Mouse (Mus musculus): Measurements from ENCODE around the gene Sart1.
"Not testable (repeated sequence)": the region's sequence is repeated elsewhere in the genome, so short reads cannot be mapped to it uniquely, and the experiment has no call there.

The Sart1 gene

DNA sequence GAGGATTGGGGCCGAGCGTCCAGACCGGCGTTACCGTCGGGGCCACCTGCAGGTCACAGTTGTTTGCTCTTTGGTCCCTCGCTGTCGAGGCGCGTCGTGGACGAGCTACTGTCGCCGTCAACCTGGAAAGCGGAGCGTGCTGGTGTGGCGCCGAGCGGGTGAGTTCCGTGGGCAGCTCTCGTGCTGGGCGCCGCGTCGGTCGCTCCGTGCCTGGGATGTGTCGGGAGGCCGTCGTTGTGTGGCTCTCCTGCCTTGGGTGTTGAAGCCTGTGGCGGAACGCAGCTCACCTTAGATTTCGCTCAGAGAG, 21.5 kb downstream of the Sart1 start, which contains the start of gene Banf1:
Gene Banf1, minus strand, starts transcription at position 116 of the 307 bp plus-strand sequence.
- DNase-seq, result no peak

DNA sequence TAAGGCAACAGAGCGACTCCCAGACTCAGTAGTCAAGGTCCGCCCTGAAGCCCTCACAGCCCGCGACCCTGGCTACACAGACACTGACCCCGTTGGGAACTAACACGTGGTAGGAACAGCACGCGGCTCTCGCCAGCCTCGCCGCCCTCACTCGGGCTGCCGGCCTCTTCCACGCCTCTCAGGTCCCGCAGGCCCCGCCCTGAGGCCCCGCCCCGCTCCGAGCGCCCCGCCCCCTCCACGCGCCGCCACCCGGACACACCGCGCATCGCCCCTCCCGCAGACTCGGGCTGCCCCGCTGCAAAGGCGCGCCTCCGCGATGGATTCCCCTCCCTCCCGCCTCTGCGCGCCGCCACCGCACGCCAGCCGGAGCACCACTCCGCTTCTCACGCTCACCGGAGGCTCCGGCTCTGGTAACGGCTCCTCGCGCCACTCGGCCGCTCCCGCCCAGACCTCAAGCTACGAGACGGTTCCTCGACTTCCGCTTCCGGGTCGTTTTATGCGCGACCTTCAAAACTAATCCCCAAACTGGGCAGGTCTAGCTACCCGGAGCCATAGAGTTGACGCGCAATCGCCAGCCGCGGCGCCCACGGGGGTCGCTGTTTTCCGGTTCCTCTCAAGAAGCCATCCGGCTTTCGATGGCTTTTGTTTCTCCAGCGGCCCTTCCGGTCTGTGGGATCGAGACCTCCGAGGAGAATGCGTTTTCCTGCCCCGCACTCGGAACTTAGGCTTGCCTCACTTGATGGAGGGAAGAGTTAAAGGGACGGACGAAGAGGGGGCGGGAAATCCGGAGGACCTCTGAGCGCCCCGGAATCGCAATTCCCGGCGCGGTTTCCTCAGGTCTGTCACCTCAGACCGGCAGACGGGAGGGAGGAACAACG, 22.1 kb downstream of the Sart1 start, which contains the start of gene Eif1ad:
Gene Eif1ad, plus strand, starts transcription at position 567 of the 878 bp plus-strand sequence.
- DNase-seq, result peak; percentile 93

DNA sequence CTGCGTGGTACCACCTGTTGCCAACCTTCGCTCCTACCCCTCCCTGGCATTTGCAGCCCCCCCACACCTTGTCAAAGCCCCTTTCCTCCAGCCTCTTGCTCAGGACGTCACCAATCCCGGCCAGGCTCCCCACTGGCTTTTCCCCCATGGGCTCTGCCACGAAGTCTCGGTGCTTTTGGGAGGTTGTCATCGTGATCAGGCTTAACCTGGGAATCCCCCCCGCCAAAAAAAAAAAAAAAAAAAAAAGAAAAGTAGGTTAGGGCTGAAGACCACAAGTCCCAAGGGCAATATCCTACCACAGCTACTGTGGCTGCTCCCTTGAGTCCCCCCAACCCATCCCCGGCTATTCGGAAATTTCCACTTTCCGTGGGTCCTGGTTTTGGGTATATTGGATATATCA, 22.8 kb downstream of the Sart1 start:
- DNase-seq, result peak; percentile 18

- no peak for DNase-seq
Observed at GRCm38 (mm10) chr19:5364124-5364523, 24.4 kb downstream of the Sart1 start.

- no peak for DNase-seq
Observed at GRCm38 (mm10) chr19:5362186-5362585, 26.3 kb downstream of the Sart1 start.

- DNase-seq, result no peak
Observed at GRCm38 (mm10) chr19:5356080-5356479, 32.4 kb downstream of the Sart1 start.

DNA sequence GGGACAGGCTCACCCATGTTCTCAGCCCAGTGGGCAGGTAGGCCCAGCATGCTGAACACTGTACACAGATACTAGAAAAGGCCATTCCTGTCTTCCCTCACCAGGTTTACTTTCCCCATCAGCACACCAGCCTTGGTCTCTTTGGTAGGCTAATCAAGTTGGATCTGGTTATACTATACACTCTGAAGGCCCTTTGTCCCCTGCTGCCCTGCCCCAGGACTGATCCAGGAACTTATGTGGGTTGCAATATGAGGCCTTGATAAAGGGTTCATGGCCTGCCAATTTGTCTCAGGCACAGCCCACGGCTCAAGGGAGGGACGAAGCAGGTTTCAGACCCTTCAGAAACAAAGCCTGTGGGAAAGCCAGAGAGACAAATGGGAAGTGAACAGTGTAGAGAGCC, 34.9 kb downstream of the Sart1 start:
- DNase-seq, result no peak

DNA sequence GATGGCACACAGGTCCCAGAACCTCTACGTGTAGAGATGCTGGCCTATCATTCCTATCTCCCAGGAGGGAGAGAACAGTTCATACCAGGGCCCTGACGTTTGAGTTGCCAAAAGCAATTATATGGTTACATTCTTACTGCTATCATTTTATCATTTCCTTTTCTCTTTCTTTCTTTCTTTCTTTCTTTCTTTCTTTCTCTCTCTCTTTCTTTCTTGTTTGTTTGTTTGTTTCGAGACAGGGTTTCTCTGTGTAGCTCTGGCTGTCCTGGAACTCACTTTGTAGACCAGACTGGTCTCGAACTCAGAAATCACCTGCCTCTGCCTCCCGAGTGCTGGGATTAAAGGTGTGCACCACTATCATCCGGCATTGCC, 39.0 kb downstream of the Sart1 start, which contains the start of gene Cst6:
Gene Cst6, minus strand, starts transcription at position 73 of the 372 bp plus-strand sequence.
- not testable (repeated sequence) for DNase-seq

DNA sequence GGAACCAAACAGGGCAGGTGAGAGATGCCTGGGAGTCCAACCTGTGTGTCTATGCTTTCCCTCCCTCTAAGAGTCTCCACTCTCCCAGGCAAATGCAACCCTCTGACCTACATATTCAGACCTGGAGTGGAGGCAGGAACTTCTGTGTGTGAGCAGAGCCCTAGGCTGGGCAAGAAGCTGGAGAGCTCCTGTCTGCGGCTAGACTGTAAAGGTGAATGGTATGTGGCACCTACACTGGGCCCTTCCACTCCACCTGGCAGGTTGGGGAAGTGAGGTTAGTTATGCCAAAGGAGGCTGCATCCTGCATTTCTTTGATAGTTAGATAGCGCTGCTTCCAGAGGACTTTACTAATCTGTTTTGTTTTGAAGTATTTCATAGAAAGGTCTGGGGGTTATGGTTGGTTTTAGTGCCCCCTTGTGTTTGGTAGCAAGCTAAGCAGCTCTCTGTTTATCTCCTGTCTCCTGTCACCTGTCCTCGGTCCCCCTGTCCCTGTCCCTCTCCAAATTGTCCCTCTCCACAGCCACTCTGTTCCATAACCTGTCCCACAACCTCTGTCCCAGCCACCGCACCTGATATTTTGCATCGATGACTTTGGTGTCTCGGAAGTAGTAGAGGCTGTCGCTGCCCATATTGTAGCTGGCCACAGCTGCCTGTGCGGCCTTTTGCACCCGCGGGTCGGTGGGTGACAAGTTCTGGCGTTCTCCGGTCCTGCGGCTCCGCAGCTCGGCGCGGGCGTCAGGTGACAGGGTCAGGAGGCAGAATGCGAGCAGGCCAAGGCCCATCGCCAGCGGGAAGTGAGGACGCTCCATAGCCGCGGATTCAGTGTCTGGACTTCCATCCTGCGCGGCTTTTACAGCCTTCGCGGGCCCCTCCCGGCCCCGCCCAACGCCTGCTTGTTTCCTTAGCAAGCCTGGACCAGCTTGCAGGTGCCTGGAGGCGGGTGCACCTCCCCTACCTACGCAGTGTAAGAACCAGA, 39.7 kb downstream of the Sart1 start:
- DNase-seq, result peak; percentile 22

GRCm38 (mm10) chr19:5348064-5348463, 40.4 kb downstream of the Sart1 start:
- no peak for DNase-seq

DNA sequence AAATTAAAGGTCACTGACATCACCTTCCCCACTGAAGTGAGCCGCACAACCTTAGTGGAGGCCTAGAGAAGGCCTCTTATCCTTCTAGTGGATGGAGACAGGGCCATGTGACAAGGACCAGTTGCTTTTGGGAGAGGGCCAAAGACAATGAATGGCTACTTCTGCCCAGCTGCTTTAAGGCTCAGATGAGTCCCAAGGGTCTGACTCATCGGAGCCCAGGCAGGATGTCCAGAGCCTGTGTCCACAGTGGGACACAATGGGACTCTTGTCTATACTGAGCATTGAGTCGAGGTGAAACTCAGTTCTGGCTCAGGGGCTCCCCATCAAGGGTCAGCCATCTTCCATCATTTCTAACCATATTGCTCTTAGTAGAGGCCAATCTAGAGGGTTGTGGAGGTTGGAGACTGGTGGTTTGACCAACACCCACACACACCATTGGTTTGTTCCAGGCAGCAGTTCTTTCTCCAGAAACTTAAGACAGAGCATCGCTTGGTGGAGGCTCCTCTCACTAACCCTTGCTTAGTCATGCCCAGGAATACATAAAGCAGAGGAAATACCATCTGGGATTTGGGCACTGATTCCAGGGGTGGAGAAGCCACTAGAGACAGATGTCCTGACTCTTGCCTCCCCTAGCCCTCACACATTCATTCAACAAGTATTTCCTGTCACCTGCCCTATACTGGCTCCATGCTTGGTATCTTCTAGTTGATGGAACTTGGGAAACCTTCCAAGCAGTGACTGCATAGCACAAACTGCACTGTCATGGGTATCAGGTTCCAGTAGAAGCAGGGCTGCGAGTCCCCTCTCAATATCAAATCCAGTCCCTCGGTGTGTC, 43.0 kb downstream of the Sart1 start:
- no peak for DNase-seq

DNA sequence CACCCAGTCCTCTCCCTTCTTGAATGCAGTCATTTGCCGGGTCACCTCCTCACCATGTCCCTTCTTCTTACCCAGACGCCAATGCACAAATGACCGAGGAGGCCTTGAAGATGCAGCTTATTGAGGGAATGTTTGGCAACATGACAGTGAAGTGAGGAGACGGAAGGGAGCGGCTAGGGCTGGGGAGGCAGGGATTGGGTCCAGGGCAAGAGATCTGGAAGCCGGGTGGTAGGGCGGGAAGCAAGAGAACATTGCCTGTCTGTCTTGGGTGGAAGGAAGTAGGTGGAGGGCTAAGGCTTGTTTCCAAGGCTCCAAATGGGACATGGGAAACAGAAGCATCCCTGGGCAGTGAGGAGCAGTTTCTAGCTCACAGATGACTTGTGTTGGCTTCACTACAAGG, 47.1 kb downstream of the Sart1 start:
- DNase-seq, result no peak

DNA sequence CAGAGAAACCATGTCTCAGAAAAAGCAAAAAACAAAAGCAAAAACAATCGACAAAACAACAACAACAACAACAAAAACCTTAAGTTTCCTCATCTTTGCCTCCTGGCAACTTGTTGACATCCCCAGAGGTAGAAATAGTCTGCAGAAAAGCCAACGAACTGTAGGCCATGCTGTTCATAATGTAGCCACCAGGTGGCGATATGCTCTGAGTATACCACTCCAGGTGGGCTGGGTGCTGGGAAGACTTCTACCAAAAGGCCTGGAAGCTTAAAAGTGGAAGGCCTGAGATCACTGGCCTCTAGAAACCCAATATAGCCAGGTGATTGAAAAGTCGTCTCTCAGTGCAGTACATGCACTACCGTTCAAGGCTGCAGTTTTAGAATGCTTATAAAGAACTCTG, 50.5 kb downstream of the Sart1 start:
- peak; percentile 84 for DNase-seq

GRCm38 (mm10) chr19:5335441-5335840, 53.1 kb downstream of the Sart1 start, which contains the start of gene Catsper1:
TSS of gene Catsper1 (plus strand) at chr19:5335741.
- no peak for DNase-seq

DNA sequence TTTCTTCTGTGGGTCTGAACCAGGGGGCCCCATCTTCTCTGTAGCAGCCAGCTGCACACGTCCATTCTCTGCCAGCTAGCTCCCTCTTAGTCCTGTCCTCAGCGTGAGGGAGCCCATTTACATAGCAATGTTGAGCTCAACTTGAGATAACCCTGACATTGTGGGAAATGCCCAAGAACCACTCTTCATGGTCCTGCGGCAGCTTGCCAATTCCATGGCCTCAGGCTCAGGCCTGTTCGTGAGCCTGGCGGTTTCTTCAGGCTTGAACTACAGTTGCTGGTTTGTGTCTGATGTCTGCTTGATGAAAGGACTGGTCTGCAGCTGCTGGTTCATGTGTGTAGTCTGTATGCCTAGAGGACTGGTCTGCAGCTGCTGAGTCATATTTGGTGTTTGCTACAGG, 53.8 kb downstream of the Sart1 start:
- DNase-seq, result no peak

- no peak for DNase-seq
Observed at GRCm38 (mm10) chr19:5327970-5328369, 60.5 kb downstream of the Sart1 start.
